Mouse (Mus musculus) heart, postnatal 0 days (tissue): ENCODE results near the gene Robo1.

Experiments used
- CTCF ChIP-seq: IDR thresholded peaks from 2 replicates; pipeline ENCODE4 v1.5.1; 2016; ENCODE audit warnings: antibody characterized with exemption, control low read depth, low read depth
- EP300 ChIP-seq: IDR thresholded peaks from 2 replicates; pipeline ENCODE4 v1.6.1; 2016; ENCODE audit warnings: antibody characterized with exemption, low read depth

DNA sequence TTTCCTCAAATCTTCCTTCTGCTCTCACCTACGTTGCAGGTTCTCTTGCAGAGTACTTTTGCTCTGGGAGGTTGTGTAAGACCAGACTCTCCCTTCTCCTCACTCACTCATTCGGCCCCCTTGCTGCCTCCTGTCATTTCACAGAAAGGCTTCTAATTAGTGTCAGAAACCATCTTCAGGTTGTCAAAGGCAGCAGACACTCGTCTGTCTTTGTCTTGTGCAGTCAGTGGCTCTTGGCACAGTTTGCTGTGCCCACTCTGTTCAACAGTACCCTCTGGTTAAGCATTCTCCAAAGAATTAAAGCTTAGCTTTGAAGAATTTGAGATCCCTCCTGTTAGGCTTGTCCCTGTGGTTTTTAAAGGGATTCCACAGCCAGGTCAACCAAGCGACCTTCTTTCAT, 774.3 kb downstream of the Robo1 start:
- TF ChIP-seq CTCF: no peak
- no peak for TF ChIP-seq EP300
